Mouse (Mus musculus): ENCODE measurements around the gene Cacna1c. TPM values are rescaled to one million over a fixed set of nuclear protein-coding genes. Genes with fewer than 3 reads are reported as not detected.

Cacna1c gene
- polyA plus RNA-seq, 1 experiment: 1.0 TPM

DNA sequence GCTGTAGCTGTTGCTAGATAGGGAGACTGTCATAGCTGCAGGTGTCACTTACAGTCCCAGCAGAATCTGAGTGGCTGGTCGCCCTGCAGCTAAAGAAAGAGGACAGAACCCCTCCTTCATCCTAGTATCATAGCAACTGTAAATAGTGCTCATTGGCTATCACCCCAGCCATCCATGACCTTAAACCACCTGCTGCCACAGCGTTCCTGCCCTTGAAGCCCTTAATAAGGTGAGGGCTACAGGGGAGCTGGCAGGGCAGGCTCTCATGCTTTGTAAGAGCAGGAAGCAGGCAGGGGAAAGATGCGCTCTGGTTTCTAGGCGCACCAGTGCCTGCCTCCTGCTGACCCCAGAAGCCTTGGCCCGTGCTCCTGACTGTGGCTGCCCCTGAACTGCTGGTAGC is 299.1 kb downstream of the Cacna1c start:
- H3K27me3 ChIP-seq (ENCODE audit: control insufficient read depth, insufficient read depth, low read length, poor library complexity, severe bottlenecking): no peaks in the 10 kb centered on the region; the same call in 1 of the 2 replicates
- H3K9ac ChIP-seq (ENCODE audit: low read depth, poor library complexity, severe bottlenecking): no peak overlapping the region
- H3K9me3 ChIP-seq (replicated peaks; ENCODE audit: control insufficient read depth, insufficient read depth, low read length, poor library complexity, severe bottlenecking): no peaks in the 10 kb centered on the region
- no peak for TF ChIP-seq EP300 (IDR thresholded peaks at IDR 0.05; ENCODE audit: insufficient read depth, low read depth, low read length)
- no peak for TF ChIP-seq CTCF (IDR thresholded peaks at IDR 0.05; ENCODE audit: low read depth, low read length)
- no peak for TF ChIP-seq POLR2A (IDR thresholded peaks at IDR 0.05; ENCODE audit: insufficient read depth, low read length)
- no peak overlapping the region for H3K27ac ChIP-seq (ENCODE audit: insufficient read depth, low read length)
- no peaks in the 10 kb centered on the region for H3K36me3 ChIP-seq (ENCODE audit: control insufficient read depth, insufficient read depth, low read length, poor library complexity, severe bottlenecking)
- H3K4me3 ChIP-seq (ENCODE audit: low read depth, low read length): no peak overlapping the region
- no peaks in the 10 kb centered on the region for H3K4me1 ChIP-seq (ENCODE audit: control insufficient read depth, insufficient read depth, low read length)

DNA sequence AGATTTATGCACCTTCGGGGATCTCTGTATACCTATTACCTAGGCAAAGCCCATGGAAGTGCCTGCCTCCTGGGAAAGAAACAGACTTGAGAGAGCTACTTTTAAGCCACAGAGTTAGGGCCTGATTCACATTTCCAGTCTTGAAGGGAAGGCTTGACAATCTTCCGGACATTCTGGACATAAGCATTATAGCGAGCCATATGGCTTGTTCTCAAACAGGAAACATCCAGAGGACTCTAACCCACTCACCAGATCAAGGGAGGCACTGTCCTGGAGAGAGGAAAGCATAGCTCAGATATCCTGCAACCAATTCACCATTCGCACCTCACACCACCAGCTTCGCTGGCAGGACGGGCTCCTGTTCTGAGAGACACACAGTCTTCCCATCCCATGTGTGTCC is 302.2 kb downstream of the Cacna1c start:
- Histone ChIP-seq H3K27me3 (ENCODE audit: control insufficient read depth, insufficient read depth, low read length, poor library complexity, severe bottlenecking) (no peaks in the 10 kb centered on the region; the same call in 1 of the 2 replicates), H3K4me3 (ENCODE audit: low read depth, low read length) (no peak overlapping the region), H3K9ac (ENCODE audit: low read depth, poor library complexity, severe bottlenecking) (no peak overlapping the region), H3K36me3 (ENCODE audit: control insufficient read depth, insufficient read depth, low read length, poor library complexity, severe bottlenecking) (no peaks in the 10 kb centered on the region), H3K27ac (ENCODE audit: insufficient read depth, low read length) (no peak overlapping the region), H3K9me3 (replicated peaks; ENCODE audit: control insufficient read depth, insufficient read depth, low read length, poor library complexity, severe bottlenecking) (no peaks in the 10 kb centered on the region), H3K4me1 (ENCODE audit: control insufficient read depth, insufficient read depth, low read length) (no peaks in the 10 kb centered on the region)
- TF ChIP-seq POLR2A (IDR thresholded peaks at IDR 0.05; ENCODE audit: insufficient read depth, low read length): no peak
- TF ChIP-seq CTCF (IDR thresholded peaks at IDR 0.05; ENCODE audit: low read depth, low read length): no peak
- no peak for TF ChIP-seq EP300 (IDR thresholded peaks at IDR 0.05; ENCODE audit: insufficient read depth, low read depth, low read length)

DNA sequence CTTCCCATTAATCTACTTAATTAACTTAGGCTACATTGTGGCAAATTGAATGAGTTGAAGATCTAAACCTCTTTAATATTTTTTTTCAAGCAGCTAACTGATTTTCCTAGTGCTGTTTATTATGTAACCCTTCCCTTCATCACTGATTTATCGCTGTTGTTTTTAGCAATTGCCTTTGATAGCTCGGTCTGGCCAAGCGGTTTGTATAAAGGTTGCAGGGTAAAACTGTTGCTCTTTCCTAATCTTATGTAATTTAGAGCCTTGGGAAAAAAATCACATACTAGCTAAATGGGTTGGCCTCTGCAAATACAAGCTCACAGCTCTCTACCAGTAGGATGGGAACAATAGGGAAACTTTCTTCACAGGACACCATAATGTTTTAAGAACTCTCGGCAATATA is 306.8 kb downstream of the Cacna1c start:
- H3K27me3 ChIP-seq (ENCODE audit: control insufficient read depth, insufficient read depth, low read length, poor library complexity, severe bottlenecking): no peaks in the 10 kb centered on the region; the same call in 1 of the 2 replicates
- TF ChIP-seq EP300 (IDR thresholded peaks at IDR 0.05; ENCODE audit: insufficient read depth, low read depth, low read length): no peak
- no peak for TF ChIP-seq POLR2A (IDR thresholded peaks at IDR 0.05; ENCODE audit: insufficient read depth, low read length)
- no peak for TF ChIP-seq CTCF (IDR thresholded peaks at IDR 0.05; ENCODE audit: low read depth, low read length)
- no peaks in the 10 kb centered on the region for H3K4me1 ChIP-seq (ENCODE audit: control insufficient read depth, insufficient read depth, low read length)
- H3K9me3 ChIP-seq (replicated peaks; ENCODE audit: control insufficient read depth, insufficient read depth, low read length, poor library complexity, severe bottlenecking): no peaks in the 10 kb centered on the region
- no peaks in the 10 kb centered on the region for H3K36me3 ChIP-seq (ENCODE audit: control insufficient read depth, insufficient read depth, low read length, poor library complexity, severe bottlenecking)
- no peak overlapping the region for H3K4me3 ChIP-seq (ENCODE audit: low read depth, low read length)
- H3K27ac ChIP-seq (ENCODE audit: insufficient read depth, low read length): no peak overlapping the region
- H3K9ac ChIP-seq (ENCODE audit: low read depth, poor library complexity, severe bottlenecking): no peak overlapping the region

DNA sequence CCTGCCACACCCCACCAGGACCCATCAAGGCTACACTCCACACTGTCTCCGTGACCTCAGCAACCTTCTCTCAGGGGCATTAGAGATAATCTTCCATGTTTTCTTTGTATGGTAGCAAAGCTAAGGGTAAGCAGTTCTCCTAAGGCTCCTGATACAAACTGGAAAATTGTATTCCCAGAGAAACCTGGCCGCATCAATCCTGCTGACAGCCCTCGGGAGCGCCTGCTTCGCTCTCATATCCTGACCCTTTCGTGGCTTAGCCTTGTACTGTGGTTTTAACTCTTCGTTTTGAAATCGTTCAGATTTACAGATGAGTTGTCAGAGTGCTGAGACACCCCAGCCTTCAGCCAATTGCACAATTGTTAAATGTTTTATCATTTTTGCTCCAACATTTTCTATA is 309.2 kb downstream of the Cacna1c start:
- no peak overlapping the region for H3K27ac ChIP-seq (ENCODE audit: insufficient read depth, low read length)
- H3K4me3 ChIP-seq (ENCODE audit: low read depth, low read length): no peak overlapping the region
- H3K9me3 ChIP-seq (replicated peaks; ENCODE audit: control insufficient read depth, insufficient read depth, low read length, poor library complexity, severe bottlenecking): no peaks in the 10 kb centered on the region
- no peaks in the 10 kb centered on the region for H3K4me1 ChIP-seq (ENCODE audit: control insufficient read depth, insufficient read depth, low read length)
- TF ChIP-seq POLR2A (IDR thresholded peaks at IDR 0.05; ENCODE audit: insufficient read depth, low read length) (no peak), CTCF (IDR thresholded peaks at IDR 0.05; ENCODE audit: low read depth, low read length) (no peak), EP300 (IDR thresholded peaks at IDR 0.05; ENCODE audit: insufficient read depth, low read depth, low read length) (no peak)
- H3K9ac ChIP-seq (ENCODE audit: low read depth, poor library complexity, severe bottlenecking): no peak overlapping the region
- no peaks in the 10 kb centered on the region for H3K36me3 ChIP-seq (ENCODE audit: control insufficient read depth, insufficient read depth, low read length, poor library complexity, severe bottlenecking)
- H3K27me3 ChIP-seq (ENCODE audit: control insufficient read depth, insufficient read depth, low read length, poor library complexity, severe bottlenecking): no peaks in the 10 kb centered on the region

DNA sequence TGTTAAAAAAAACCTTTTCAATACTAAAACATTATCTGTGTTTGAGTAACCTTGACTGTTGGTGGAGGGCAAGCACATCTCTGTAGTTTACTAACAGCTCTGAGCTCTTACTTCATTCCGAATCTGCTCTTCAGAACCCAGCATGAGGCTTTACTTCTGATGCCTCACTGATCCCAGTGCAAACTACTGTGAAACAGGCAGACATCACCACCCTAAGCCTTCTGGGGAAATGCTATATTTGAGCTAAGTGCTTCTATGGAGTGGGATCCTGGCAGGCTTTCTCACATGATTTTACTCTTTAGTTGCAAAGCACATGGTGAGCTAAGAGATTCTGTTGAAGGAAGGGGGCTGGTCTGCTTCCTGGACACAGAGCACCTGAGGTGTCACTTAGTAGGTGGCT is 311.3 kb downstream of the Cacna1c start:
- Histone ChIP-seq H3K27ac (ENCODE audit: insufficient read depth, low read length) (no peak overlapping the region), H3K27me3 (ENCODE audit: control insufficient read depth, insufficient read depth, low read length, poor library complexity, severe bottlenecking) (no peaks in the 10 kb centered on the region), H3K9ac (ENCODE audit: low read depth, poor library complexity, severe bottlenecking) (no peak overlapping the region), H3K9me3 (replicated peaks; ENCODE audit: control insufficient read depth, insufficient read depth, low read length, poor library complexity, severe bottlenecking) (no peaks in the 10 kb centered on the region), H3K4me3 (ENCODE audit: low read depth, low read length) (no peak overlapping the region), H3K36me3 (ENCODE audit: control insufficient read depth, insufficient read depth, low read length, poor library complexity, severe bottlenecking) (no peaks in the 10 kb centered on the region), H3K4me1 (ENCODE audit: control insufficient read depth, insufficient read depth, low read length) (no peaks in the 10 kb centered on the region)
- TF ChIP-seq EP300 (IDR thresholded peaks at IDR 0.05; ENCODE audit: insufficient read depth, low read depth, low read length): no peak
- no peak for TF ChIP-seq POLR2A (IDR thresholded peaks at IDR 0.05; ENCODE audit: insufficient read depth, low read length)
- no peak for TF ChIP-seq CTCF (IDR thresholded peaks at IDR 0.05; ENCODE audit: low read depth, low read length)

DNA sequence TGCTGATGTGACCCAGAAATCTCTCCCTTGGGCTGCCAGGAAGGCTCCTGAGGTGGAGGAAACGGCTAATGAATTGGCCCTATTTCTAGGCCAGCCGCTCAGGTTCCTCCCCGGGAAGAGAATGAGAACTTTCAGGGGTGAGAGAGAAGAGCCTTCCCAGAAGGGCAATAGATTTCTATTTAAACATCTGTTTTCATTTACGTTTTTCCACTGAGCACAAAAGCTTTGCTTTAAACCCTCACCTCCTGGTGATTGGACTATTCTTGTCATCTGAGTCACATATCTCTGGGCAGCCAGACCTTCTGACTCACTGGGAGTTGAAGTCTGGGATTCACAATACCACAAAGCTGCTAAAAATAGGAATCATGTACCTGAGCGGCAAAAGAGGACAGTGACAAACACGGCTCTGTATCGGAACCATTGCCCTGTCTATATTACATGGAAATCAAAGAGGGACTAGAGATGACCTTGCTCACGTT is 312.1 kb downstream of the Cacna1c start:
- Histone ChIP-seq H3K27ac (ENCODE audit: insufficient read depth, low read length) (no peak overlapping the region), H3K4me1 (ENCODE audit: control insufficient read depth, insufficient read depth, low read length) (no peaks in the 10 kb centered on the region), H3K36me3 (ENCODE audit: control insufficient read depth, insufficient read depth, low read length, poor library complexity, severe bottlenecking) (no peaks in the 10 kb centered on the region), H3K9me3 (replicated peaks; ENCODE audit: control insufficient read depth, insufficient read depth, low read length, poor library complexity, severe bottlenecking) (no peaks in the 10 kb centered on the region), H3K9ac (ENCODE audit: low read depth, poor library complexity, severe bottlenecking) (no peak overlapping the region), H3K4me3 (ENCODE audit: low read depth, low read length) (no peak overlapping the region), H3K27me3 (ENCODE audit: control insufficient read depth, insufficient read depth, low read length, poor library complexity, severe bottlenecking) (no peaks in the 10 kb centered on the region)
- TF ChIP-seq CTCF (IDR thresholded peaks at IDR 0.05; ENCODE audit: low read depth, low read length) (no peak), EP300 (IDR thresholded peaks at IDR 0.05; ENCODE audit: insufficient read depth, low read depth, low read length) (no peak), POLR2A (IDR thresholded peaks at IDR 0.05; ENCODE audit: insufficient read depth, low read length) (no peak)

All from ES-Bruce4 (cell line).